ENCODE assay signal across 20 mouse cellular contexts in the genomic region with DNA sequence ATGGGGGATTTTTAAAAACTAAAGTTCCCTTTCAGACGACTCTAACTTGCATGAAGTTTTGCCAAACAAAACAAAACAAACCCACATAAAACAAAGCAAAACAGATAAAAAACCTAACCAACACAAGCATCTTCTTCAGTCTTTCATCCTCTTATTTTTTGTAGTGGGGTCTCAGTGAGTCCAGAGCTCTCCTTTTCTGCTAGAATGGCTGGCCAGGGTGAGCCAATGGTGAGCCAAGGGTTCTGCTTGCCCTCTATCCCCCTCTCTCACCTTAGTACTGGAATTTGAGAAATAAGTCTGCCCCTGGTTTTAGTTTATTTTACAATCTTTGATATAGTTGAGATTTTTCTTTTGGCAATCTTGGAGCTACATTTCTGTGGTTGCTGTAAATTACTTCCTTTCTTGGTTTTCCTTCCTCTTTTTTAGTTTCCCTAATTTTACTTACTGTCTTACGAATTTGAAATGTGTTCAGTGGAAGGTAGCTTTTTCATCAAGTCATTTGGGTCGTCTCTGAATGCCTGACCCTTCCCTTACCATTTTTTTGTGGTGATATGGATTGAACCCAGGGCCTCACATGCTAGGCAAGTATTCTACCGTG. TPM values are rescaled to one million over a fixed set of nuclear protein-coding genes. Genes with fewer than 3 reads are reported as not detected.
A peak's percentile ranks its signal among the peaks of the same experiment; 100 is the strongest.
DNase-seq lines count a peak whose midpoint lies in the region; ATAC-seq lines count a peak whose summit lies in the region.
"Had no signal": no experiment of that assay in that cellular context is flagged by ENCODE, and none has a peak within 500 bp of the region (broad histone marks: within the 10 kb centered on the region; RNA-seq: fewer than 3 reads in every experiment).

No protein-coding gene starts in this region.

- peak; percentile 77 for DNase-seq in heart, adult 11 months
- DNase-seq in heart, adult 9 months (ENCODE audit: low spot score in 2 of 2), result no peak
- peak; percentile 41 to 51 for DNase-seq in B cell, adult 2 months
- DNase-seq in yolk sac, embryonic 10.5 days (ENCODE audit: low spot score), result no peak
- DNase-seq in urinary bladder, postnatal 36 days (ENCODE audit: low spot score in 2 of 2), result no peak
- DNase-seq in lung, postnatal 36 days, result no peak
- DNase-seq: adrenal gland, adult 2 months; adrenal gland, postnatal 25 days; cerebellum, adult 18-20 months; cerebellum, adult 9-11 months; cerebellum, postnatal 36 days; forebrain, postnatal 0 days; gastrocnemius, adult 2 months; gastrocnemius, postnatal 25 days; heart, adult 18-20 months; heart, postnatal 36 days had no signal

- ATAC-seq in granulocyte monocyte progenitor cell, adult 5-6 weeks (replicated peaks; ENCODE audit: poor library complexity, severe bottlenecking), result peak; percentile 41
- ATAC-seq in megakaryocyte progenitor cell, adult 5-6 weeks (replicated peaks; ENCODE audit: poor library complexity), result peak; percentile 23; the same call in 1 of the 2 replicates
- ATAC-seq: forebrain, embryonic 13.5 days; forebrain, postnatal 0 days; inflammation-experienced regulatory T-cells, adult 6 months had no signal

RNA-seq across cellular contexts. Expression of gene Myo6, which starts 1.6 kb away (rescaled TPM):
- total RNA-seq in granulocyte monocyte progenitor cell, adult 5-6 weeks (2014; fragmentation: Nextera tagmentation), result 0.24 TPM in 1 of 2 replicates, not detected in the other
- total RNA-seq in granulocyte monocyte progenitor cell, adult 5-6 weeks (2017), result 0.10 and 0.47 TPM in 2 replicates
- 0.20 and 0.32 TPM in 2 replicates for total RNA-seq in megakaryocyte progenitor cell, adult 5-6 weeks (2015)
- 2.3 and 2.7 TPM in 2 replicates for total RNA-seq in megakaryocyte progenitor cell, adult 5-6 weeks (2017)

Comparison
In these comparisons a context has a peak if more than half of its experiments do, and no peak if none do; other contexts are left out.
1. DNase-seq: peak in heart, adult 11 months (single experiment) and B cell, adult 2 months (2 of 2); none in heart, adult 9 months (0 of 2), yolk sac, embryonic 10.5 days (single experiment), urinary bladder, postnatal 36 days (0 of 2) and lung, postnatal 36 days (single experiment).